Mouse (Mus musculus): Measurements from ENCODE around the gene Fuom. TPM values are rescaled to one million over a fixed set of nuclear protein-coding genes. Genes with fewer than 3 reads are reported as not detected.

The Fuom gene
- total RNA-seq, 1 experiment from 2014 or later, result 6.6 TPM

- ATAC-seq (replicated peaks; ENCODE audit: low read depth, poor library complexity, severe bottlenecking), result no peak
These were observed 42.6 kb downstream of the Fuom start for GRCm38 (mm10) chr7:140059601-140060000.

- no peak for ATAC-seq (replicated peaks; ENCODE audit: low read depth, poor library complexity, severe bottlenecking)
These were observed 43.7 kb downstream of the Fuom start for GRCm38 (mm10) chr7:140058528-140058927.

GRCm38 (mm10) chr7:140057413-140058407 lies 44.5 kb downstream of the Fuom start:
- ATAC-seq (replicated peaks; ENCODE audit: low read depth, poor library complexity, severe bottlenecking), result peak; percentile 34

GRCm38 (mm10) chr7:140054124-140054523 lies 48.1 kb downstream of the Fuom start:
- no peak for ATAC-seq (replicated peaks; ENCODE audit: low read depth, poor library complexity, severe bottlenecking)

- ATAC-seq (replicated peaks; ENCODE audit: low read depth, poor library complexity, severe bottlenecking), result peak; percentile 59
These were observed 53.0 kb downstream of the Fuom start for GRCm38 (mm10) chr7:140049115-140049689.

GRCm38 (mm10) chr7:140048361-140049114 lies 53.7 kb downstream of the Fuom start, which contains the start of gene Msx3:
Msx3 (minus strand) TSS chr7:140049089.
- ATAC-seq (replicated peaks; ENCODE audit: low read depth, poor library complexity, severe bottlenecking), result 0 out of 2 replicates have a peak, but pooled peaks have one; percentile 0

- ATAC-seq (replicated peaks; ENCODE audit: low read depth, poor library complexity, severe bottlenecking), result peak; percentile 31
These were observed 54.4 kb downstream of the Fuom start for GRCm38 (mm10) chr7:140047811-140048311.

Other genes starting within 250 kb of the Fuom start
- gene Kndc1, start 207.7 kb downstream of the Fuom start, total RNA-seq (2017), result not detected in 2 replicates
- not detected in 2 replicates for gene Utf1, start 158.7 kb downstream of the Fuom start, total RNA-seq (2017)
- 0.49 TPM in 1 of 2 replicates, not detected in the other for gene 6430531B16Rik, start 123.7 kb downstream of the Fuom start, total RNA-seq (2017)
- gene Adam8, start 109.9 kb downstream of the Fuom start, total RNA-seq (2017), result 0.34 and 0.46 TPM in 2 replicates
- 21.7 and 23.6 TPM in 2 replicates for gene Zfp511, start 66.0 kb downstream of the Fuom start, total RNA-seq (2017)
- gene Tubgcp2, start 65.8 kb downstream of the Fuom start, total RNA-seq (2017), result 47.4 and 54.2 TPM in 2 replicates
- not detected in 2 replicates for gene Msx3, start 53.4 kb downstream of the Fuom start, total RNA-seq (2017)
- gene Caly, start 19.9 kb downstream of the Fuom start, total RNA-seq (2017), result not detected in 2 replicates
- gene Prap1, start 9.0 kb downstream of the Fuom start, total RNA-seq (2017), result not detected in 2 replicates
- gene Paox, start 13.4 kb upstream of the Fuom start, total RNA-seq (2017), result 11.1 and 11.4 TPM in 2 replicates
- gene Echs1, start 14.0 kb upstream of the Fuom start, total RNA-seq (2017), result 59.3 and 73.0 TPM in 2 replicates
- 13.6 and 21.2 TPM in 2 replicates for gene Mtg1, start 35.1 kb upstream of the Fuom start, total RNA-seq (2017)
- not detected in 2 replicates for gene Sprn, start 52.4 kb upstream of the Fuom start, total RNA-seq (2017)
- gene Olfr522, start 62.3 kb upstream of the Fuom start, total RNA-seq (2017), result not detected in 2 replicates
- gene Olfr523, start 70.8 kb upstream of the Fuom start, total RNA-seq (2017), result not detected in 2 replicates
- not detected in 2 replicates for gene Olfr524, start 103.5 kb upstream of the Fuom start, total RNA-seq (2017)
- not detected in 2 replicates for gene Cd163l1, start 115.8 kb upstream of the Fuom start, total RNA-seq (2017)
- gene 5830411N06Rik, start 144.8 kb upstream of the Fuom start, total RNA-seq (2017), result not detected in 2 replicates
- not detected in 2 replicates for gene Olfr525, start 218.4 kb upstream of the Fuom start, total RNA-seq (2017)
- gene Olfr527, start 231.6 kb upstream of the Fuom start, total RNA-seq (2017), result not detected in 2 replicates